Mouse (Mus musculus): ENCODE results near the gene Rnf24. TPM values are rescaled to one million over a fixed set of nuclear protein-coding genes. Genes with fewer than 3 reads are reported as not detected.
"Not testable (repeated sequence)": the region's sequence is repeated elsewhere in the genome, so short reads cannot be mapped to it uniquely, and the experiment has no call there.

Gene Rnf24
- polyA plus RNA-seq, 1 experiment from 2014 or later = 1.1 TPM

DNA sequence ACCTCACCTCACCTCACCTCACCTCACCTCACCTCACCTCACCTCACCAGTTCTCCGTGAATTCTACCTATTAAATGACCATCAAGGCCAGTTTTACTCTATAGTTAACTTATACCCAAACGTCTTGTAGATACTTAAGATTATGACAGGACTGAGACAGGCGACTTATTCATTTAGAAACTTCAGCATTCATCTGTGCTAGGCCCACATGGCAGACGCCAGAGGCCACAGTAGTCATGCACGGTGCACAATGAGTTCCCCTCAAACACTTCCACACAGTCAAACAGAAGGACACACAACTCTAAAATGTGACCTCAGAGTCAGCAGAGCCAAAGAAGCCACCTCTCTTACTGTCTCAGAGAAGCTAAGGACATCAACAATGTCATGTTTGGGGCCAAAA lies 45.3 kb downstream of the Rnf24 start:
- 88% methylated on average over 5 of the region's 5 CpGs for WGBS
- Histone ChIP-seq H3K27me3 (replicated peaks; ENCODE audit: control insufficient read depth, insufficient read depth, low read length) (no peaks in the 10 kb centered on the region), H3K4me2 (replicated peaks; ENCODE audit: low read depth) (no peak overlapping the region), H3K9me3 (ENCODE audit: control insufficient read depth) (no peaks in the 10 kb centered on the region), H3K36me3 (ENCODE audit: control insufficient read depth, insufficient read depth) (0 out of 2 replicates have a peak, but pooled peaks cover 11% of the 10 kb centered on the region), H3K27ac (ENCODE audit: low read depth, low read length) (no peak overlapping the region), H3K4me1 (replicated peaks; ENCODE audit: control insufficient read depth, insufficient read depth, low read length) (no peaks in the 10 kb centered on the region), H3K9ac (ENCODE audit: low read depth, low read length) (no peak overlapping the region), H3K4me3 (ENCODE audit: low read depth, low read length) (no peak overlapping the region)
- TF ChIP-seq CTCF (IDR thresholded peaks at IDR 0.05; ENCODE audit: low read depth) = no peak
- no peak for ATAC-seq

GRCm38 (mm10) chr2:131305226-131305625 lies 47.5 kb downstream of the Rnf24 start:
- WGBS = 88% methylated on average over 1 of the region's 1 CpGs
- not testable (repeated sequence) for H3K27ac ChIP-seq (ENCODE audit: low read depth, low read length)

DNA sequence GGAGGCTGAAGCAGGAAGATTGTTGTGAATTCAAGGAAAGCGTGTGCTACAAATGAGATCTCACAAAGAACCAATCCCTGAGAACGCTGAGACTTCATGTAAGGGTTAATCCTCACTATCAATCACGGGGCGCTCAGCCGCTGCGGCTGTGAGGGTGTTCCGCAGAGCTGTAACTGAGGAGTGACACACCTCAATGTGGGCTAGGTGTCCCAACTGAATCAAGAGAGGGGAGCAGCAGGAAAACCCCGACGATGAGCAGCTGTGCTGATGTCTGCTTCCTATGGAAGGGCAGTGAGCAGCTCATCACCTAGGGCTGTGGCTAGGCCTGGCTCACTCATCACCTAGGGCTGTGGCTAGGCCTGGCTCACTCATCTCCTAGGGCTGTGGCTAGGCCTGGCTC lies 48.2 kb downstream of the Rnf24 start:
- no peak for ATAC-seq
- Histone ChIP-seq H3K36me3 (ENCODE audit: control insufficient read depth, insufficient read depth) (0 out of 2 replicates have a peak, but pooled peaks cover 11% of the 10 kb centered on the region), H3K4me3 (ENCODE audit: low read depth, low read length) (no peak overlapping the region), H3K4me1 (replicated peaks; ENCODE audit: control insufficient read depth, insufficient read depth, low read length) (no peaks in the 10 kb centered on the region), H3K27ac (ENCODE audit: low read depth, low read length) (no peak overlapping the region), H3K4me2 (replicated peaks; ENCODE audit: low read depth) (no peak overlapping the region), H3K27me3 (replicated peaks; ENCODE audit: control insufficient read depth, insufficient read depth, low read length) (no peaks in the 10 kb centered on the region), H3K9me3 (ENCODE audit: control insufficient read depth) (no peaks in the 10 kb centered on the region), H3K9ac (ENCODE audit: low read depth, low read length) (no peak overlapping the region)
- no peak for TF ChIP-seq CTCF (IDR thresholded peaks at IDR 0.05; ENCODE audit: low read depth)
- WGBS = 80% methylated on average over 9 of the region's 9 CpGs

More at GRCm38 (mm10) chr2:131305226-131305625, 47.5 kb downstream of the Rnf24 start:
- 0 out of 2 replicates have a peak, but pooled peaks cover 11% of the 10 kb centered on the region for H3K36me3 ChIP-seq (ENCODE audit: control insufficient read depth, insufficient read depth)
- ATAC-seq; H3K9me3 ChIP-seq (ENCODE audit: control insufficient read depth); H3K4me2 ChIP-seq (replicated peaks; ENCODE audit: low read depth); H3K9ac ChIP-seq (ENCODE audit: low read depth, low read length); H3K4me3 ChIP-seq (ENCODE audit: low read depth, low read length); H3K27me3 ChIP-seq (replicated peaks; ENCODE audit: control insufficient read depth, insufficient read depth, low read length); H3K4me1 ChIP-seq (replicated peaks; ENCODE audit: control insufficient read depth, insufficient read depth, low read length): not testable (repeated sequence)

- Histone ChIP-seq H3K4me2 (replicated peaks; ENCODE audit: low read depth) (no peak overlapping the region), H3K4me1 (replicated peaks; ENCODE audit: control insufficient read depth, insufficient read depth, low read length) (no peaks in the 10 kb centered on the region), H3K27ac (ENCODE audit: low read depth, low read length) (no peak overlapping the region), H3K4me3 (ENCODE audit: low read depth, low read length) (no peak overlapping the region), H3K27me3 (replicated peaks; ENCODE audit: control insufficient read depth, insufficient read depth, low read length) (no peaks in the 10 kb centered on the region), H3K36me3 (ENCODE audit: control insufficient read depth, insufficient read depth) (peaks cover 25% of the 10 kb centered on the region), H3K9me3 (ENCODE audit: control insufficient read depth) (no peaks in the 10 kb centered on the region), H3K9ac (ENCODE audit: low read depth, low read length) (no peak overlapping the region)
- ATAC-seq = no peak
- no peak for TF ChIP-seq CTCF (IDR thresholded peaks at IDR 0.05; ENCODE audit: low read depth)
Measured at GRCm38 (mm10) chr2:131301635-131302034, 51.1 kb downstream of the Rnf24 start.

DNA sequence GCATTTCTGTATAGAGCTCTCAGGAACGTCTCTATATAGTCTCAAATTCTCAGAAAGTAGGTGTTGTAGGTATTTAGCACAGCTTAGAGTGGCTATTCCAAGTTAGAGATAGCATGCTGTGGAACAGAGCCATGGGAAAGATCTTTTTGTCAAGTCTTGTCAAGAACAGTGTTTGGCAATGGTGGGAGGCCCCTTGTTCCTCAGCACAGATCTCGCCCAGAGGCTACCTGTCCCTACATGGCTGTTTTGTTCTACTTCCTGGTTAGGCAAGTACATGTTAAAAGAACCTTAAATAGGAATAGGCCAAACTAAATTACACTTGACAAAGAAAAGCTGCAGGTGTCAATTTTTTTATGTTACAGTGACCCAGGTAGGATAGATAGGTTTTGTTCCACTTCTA lies 52.2 kb downstream of the Rnf24 start:
- peaks cover 35% of the 10 kb centered on the region for H3K36me3 ChIP-seq (ENCODE audit: control insufficient read depth, insufficient read depth)
- H3K27me3 ChIP-seq (replicated peaks; ENCODE audit: control insufficient read depth, insufficient read depth, low read length) = no peaks in the 10 kb centered on the region
- WGBS = 78% methylated on average over 2 of the region's 2 CpGs
- H3K4me1 ChIP-seq (replicated peaks; ENCODE audit: control insufficient read depth, insufficient read depth, low read length) = no peaks in the 10 kb centered on the region
- no peak overlapping the region for H3K4me2 ChIP-seq (replicated peaks; ENCODE audit: low read depth)
- H3K9ac ChIP-seq (ENCODE audit: low read depth, low read length) = no peak overlapping the region
- no peak for TF ChIP-seq CTCF (IDR thresholded peaks at IDR 0.05; ENCODE audit: low read depth)
- ATAC-seq = no peak
- H3K4me3 ChIP-seq (ENCODE audit: low read depth, low read length) = no peak overlapping the region
- no peak overlapping the region for H3K27ac ChIP-seq (ENCODE audit: low read depth, low read length)
- no peaks in the 10 kb centered on the region for H3K9me3 ChIP-seq (ENCODE audit: control insufficient read depth)

DNA sequence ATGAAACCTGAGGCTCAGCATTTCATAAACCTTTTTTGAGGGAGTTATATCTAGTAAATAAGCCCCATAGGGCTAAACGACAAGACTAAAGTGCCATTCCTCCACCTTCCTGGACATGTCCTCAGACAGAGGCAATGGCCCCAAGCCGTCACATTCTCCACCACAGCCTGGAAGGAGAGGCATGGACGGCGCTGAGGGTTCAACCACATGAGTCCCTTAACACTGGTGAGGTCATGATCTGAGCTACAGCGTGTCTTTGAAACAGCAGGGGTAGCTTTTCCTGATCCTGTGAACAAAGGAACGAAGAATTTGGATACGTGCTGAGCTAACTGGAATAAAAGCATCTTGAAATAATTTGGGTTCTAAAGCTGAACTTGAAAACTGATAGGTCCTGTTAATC lies 54.0 kb downstream of the Rnf24 start:
- not testable (repeated sequence) for H3K4me2 ChIP-seq (replicated peaks; ENCODE audit: low read depth); H3K9ac ChIP-seq (ENCODE audit: low read depth, low read length); H3K4me1 ChIP-seq (replicated peaks; ENCODE audit: control insufficient read depth, insufficient read depth, low read length); H3K4me3 ChIP-seq (ENCODE audit: low read depth, low read length); H3K27ac ChIP-seq (ENCODE audit: low read depth, low read length); H3K27me3 ChIP-seq (replicated peaks; ENCODE audit: control insufficient read depth, insufficient read depth, low read length); H3K9me3 ChIP-seq (ENCODE audit: control insufficient read depth); ATAC-seq
- 85% methylated on average over 7 of the region's 7 CpGs for WGBS
- H3K36me3 ChIP-seq (ENCODE audit: control insufficient read depth, insufficient read depth) = peaks cover 47% of the 10 kb centered on the region

GRCm38 (mm10) chr2:131296746-131297261 lies 55.9 kb downstream of the Rnf24 start:
- H3K4me2 ChIP-seq (replicated peaks; ENCODE audit: low read depth) = no peak overlapping the region
- no peak overlapping the region for H3K4me3 ChIP-seq (ENCODE audit: low read depth, low read length)
- H3K36me3 ChIP-seq (ENCODE audit: control insufficient read depth, insufficient read depth) = peaks cover 55% of the 10 kb centered on the region
- TF ChIP-seq CTCF (IDR thresholded peaks at IDR 0.05; ENCODE audit: low read depth) = no peak
- ATAC-seq = no peak
- H3K27me3 ChIP-seq (replicated peaks; ENCODE audit: control insufficient read depth, insufficient read depth, low read length) = no peaks in the 10 kb centered on the region
- no peak overlapping the region for H3K27ac ChIP-seq (ENCODE audit: low read depth, low read length)
- H3K9ac ChIP-seq (ENCODE audit: low read depth, low read length) = no peak overlapping the region
- WGBS = 96% methylated on average over 2 of the region's 2 CpGs
- H3K4me1 ChIP-seq (replicated peaks; ENCODE audit: control insufficient read depth, insufficient read depth, low read length) = no peaks in the 10 kb centered on the region
- H3K9me3 ChIP-seq (ENCODE audit: control insufficient read depth) = no peaks in the 10 kb centered on the region
